Mouse (Mus musculus): ENCODE data around the gene Sct. TPM values are rescaled to one million over a fixed set of nuclear protein-coding genes. Genes with fewer than 3 reads are reported as not detected.

Gene Sct
- total and polyA plus RNA-seq, 3 experiments, result 0.49 TPM; not detected in 2

- H3K9ac ChIP-seq (ENCODE audit: insufficient read depth, low read depth), result 0 out of 2 replicates have a peak overlapping the region, but pooled peaks have one; percentile 3
- dilution Hi-C loops (cut with MboI; ENCODE audit: extremely low pct_ligation_motif_present, extremely low pct_unique_long_range_greater_than_20kb, low sequenced_read_pairs) (no loop called here), in situ Hi-C loops (cut with MboI; ENCODE audit: low pct_ligation_motif_present, low pct_unique_long_range_greater_than_20kb, low sequenced_read_pairs) (no loop called here)
- peak overlapping the region; percentile 96 for H3K27ac ChIP-seq (ENCODE audit: insufficient read depth, low read depth)
- peak overlapping the region; percentile 40 for H3K4me2 ChIP-seq (ENCODE audit: insufficient read depth, low read depth, poor library complexity, severe bottlenecking)
- TF ChIP-seq HCFC1 (IDR thresholded peaks at IDR 0.05; ENCODE audit: low read depth, low read length) (no peak), NELFE (IDR thresholded peaks at IDR 0.05; ENCODE audit: low read depth, low read length) (0 out of 2 replicates have a peak, but pooled peaks have one; percentile 37), TCF12 (IDR thresholded peaks at IDR 0.05; ENCODE audit: low read depth, low read length) (peak; percentile 69; the same call in 1 of the 2 replicates), EP300 (IDR thresholded peaks at IDR 0.05; ENCODE audit: low read length) (peak; percentile 46; the same call in 1 of the 2 replicates), RCOR1 (conservative IDR thresholded peaks at IDR 0.05; ENCODE audit: low read depth, low read length) (peak; percentile 64; the same call in 1 of the 2 replicates), ZKSCAN1 (IDR thresholded peaks at IDR 0.05; ENCODE audit: borderline replicate concordance, low read depth, low read length) (no peak), SIN3A (IDR thresholded peaks at IDR 0.05; ENCODE audit: low read length) (peak; percentile 46; the same call in 1 of the 2 replicates), CHD2 (IDR thresholded peaks at IDR 0.05; ENCODE audit: low read length) (no peak), JUN (IDR thresholded peaks at IDR 0.05; ENCODE audit: insufficient read depth, low read depth, low read length) (no peak), ELF1 (IDR thresholded peaks at IDR 0.05; ENCODE audit: low read depth, low read length) (no peak), ZNF384 (IDR thresholded peaks at IDR 0.05; ENCODE audit: low read depth, low read length) (no peak), KAT2A (IDR thresholded peaks at IDR 0.05; ENCODE audit: insufficient replicate concordance, low read length) (no peak), SMC3 (IDR thresholded peaks at IDR 0.05; ENCODE audit: low read depth, low read length) (no peak), E2F4 (IDR thresholded peaks at IDR 0.05; ENCODE audit: insufficient replicate concordance, low read depth, low read length) (no peak), USF2 (conservative IDR thresholded peaks at IDR 0.05; ENCODE audit: low read depth, low read length) (no peak), CHD1 (IDR thresholded peaks at IDR 0.05; ENCODE audit: low read depth, low read length) (0 out of 2 replicates have a peak, but pooled peaks have one; percentile 43), NRF1 (IDR thresholded peaks at IDR 0.05; ENCODE audit: low read depth, low read length) (no peak), ZC3H11A (IDR thresholded peaks at IDR 0.05; ENCODE audit: low read depth, low read length) (no peak), GABPA (IDR thresholded peaks at IDR 0.05; ENCODE audit: insufficient replicate concordance, low read depth, low read length) (no peak), MAX (IDR thresholded peaks at IDR 0.05; ENCODE audit: low read length) (peak; percentile 12; the same call in 1 of the 2 replicates), MAFK (IDR thresholded peaks at IDR 0.05; ENCODE audit: insufficient replicate concordance, low read length) (peak; percentile 44; the same call in 1 of the 2 replicates), UBTF (IDR thresholded peaks at IDR 0.05; ENCODE audit: low read depth, low read length) (no peak), ETS1 (conservative IDR thresholded peaks at IDR 0.05; ENCODE audit: low read depth, low read length) (peak; percentile 46; the same call in 1 of the 2 replicates), MYC (IDR thresholded peaks at IDR 0.05; ENCODE audit: low read depth, low read length) (no peak), BHLHE40 (IDR thresholded peaks at IDR 0.05; ENCODE audit: low read depth, low read length) (peak; percentile 70), MEF2A (IDR thresholded peaks at IDR 0.05; ENCODE audit: borderline replicate concordance, low read depth, low read length) (peak; percentile 63; the same call in 1 of the 2 replicates), USF1 (IDR thresholded peaks at IDR 0.05; ENCODE audit: low read depth, low read length) (no peak), RAD21 (IDR thresholded peaks at IDR 0.05; ENCODE audit: low read depth, low read length) (no peak)
- DNase-seq (ENCODE audit: extremely low read depth), result peak; percentile 86
- H3K4me1 ChIP-seq (ENCODE audit: control insufficient read depth in 1 of 2, insufficient read depth in 2 of 2), result peaks cover 37 to 60% of the 10 kb centered on the region in 2 experiments
- H3K9me3 ChIP-seq (replicated peaks; ENCODE audit: low read length), result no peaks in the 10 kb centered on the region
- no peaks in the 10 kb centered on the region for H3K79me2 ChIP-seq (replicated peaks; ENCODE audit: control insufficient read depth, extremely low read depth, insufficient read depth, poor library complexity, severe bottlenecking)
- H3K27me3 ChIP-seq (replicated peaks), result no peaks in the 10 kb centered on the region
- H3K4me3 ChIP-seq (replicated peaks in 1 of 3; ENCODE audit: low read depth in 2 of 3, low read length in 2 of 3, poor library complexity in 1 of 3), result peak overlapping the region in 1 of 3 experiments; percentile 3
- H3K36me3 ChIP-seq (replicated peaks in 1 of 2; ENCODE audit: control insufficient read depth in 1 of 2, insufficient read depth in 1 of 2, low read length in 1 of 2), result no peaks in the 10 kb centered on the region
Observed at GRCm38 (mm10) chr7:141281442-141281841, 2.5 kb upstream of the Sct start.
